Mouse (Mus musculus) C2C12 (cell line): Measurements from ENCODE around the gene Kpna6. TPM values are rescaled to one million over a fixed set of nuclear protein-coding genes. Genes with fewer than 3 reads are reported as not detected.
A peak's percentile ranks its signal among the peaks of the same experiment; 100 is the strongest.

Experiments
- H3K27me3 ChIP-seq: one replicate; pipeline ENCODE4 v1.6.1; 2011; ENCODE audit not compliant: control insufficient read depth, insufficient read depth, insufficient read length
- H3K36me3 ChIP-seq: one replicate; pipeline ENCODE4 v1.6.1; 2011; ENCODE audit not compliant: control insufficient read depth, insufficient read depth
- H3K4me3 ChIP-seq: one replicate; pipeline ENCODE4 v1.5.1; 2011; ENCODE audit warnings: mild to moderate bottlenecking, control low read depth; ENCODE audit not compliant: poor library complexity, insufficient read depth, severe bottlenecking
- H3K79me2 ChIP-seq: one replicate; pipeline ENCODE4 v1.6.1; 2011; ENCODE audit not compliant: control insufficient read depth, insufficient read depth
- H3K79me3 ChIP-seq: one replicate; pipeline ENCODE4 v1.6.1; 2011; ENCODE audit warnings: low read depth, control low read depth
- H3ac ChIP-seq: one replicate; pipeline ENCODE3; 2011; ENCODE audit warnings: low read depth; ENCODE audit not compliant: control insufficient read depth, insufficient read length
- CEBPB ChIP-seq: IDR thresholded peaks from one replicate; pipeline ENCODE4 v1.6.1; 2011; ENCODE audit warnings: low read depth, mild to moderate bottlenecking, control low read depth, moderate library complexity
- CTCF ChIP-seq: IDR thresholded peaks from one replicate; pipeline ENCODE4 v1.5.1; 2011; ENCODE audit not compliant: control insufficient read depth, insufficient read depth, insufficient read length
- FOSL1 ChIP-seq: IDR thresholded peaks from one replicate; pipeline ENCODE4 v1.8.0; 2011; ENCODE audit warnings: mild to moderate bottlenecking, low read length; ENCODE audit not compliant: poor library complexity, insufficient read depth, severe bottlenecking
- MAX ChIP-seq: IDR thresholded peaks from one replicate; pipeline ENCODE4 v1.6.1; 2011; ENCODE audit warnings: mild to moderate bottlenecking, control low read depth
- MYOD1 ChIP-seq: IDR thresholded peaks from one replicate; pipeline ENCODE4 v1.6.1; 2011; ENCODE audit warnings: low read depth; ENCODE audit not compliant: control insufficient read depth, insufficient read length
- MYOG ChIP-seq: IDR thresholded peaks from one replicate; pipeline ENCODE4 v1.6.1; 2011; ENCODE audit not compliant: control insufficient read depth, insufficient read length; ENCODE audit errors: extremely low read depth
- USF1 ChIP-seq: IDR thresholded peaks from one replicate; pipeline ENCODE4 v1.6.1; 2011; ENCODE audit warnings: low read depth, mild to moderate bottlenecking, control low read depth, moderate library complexity
- polyA plus RNA-seq: library from polyadenylated mRNA; unstranded; fragments of >200 nt; fragmentation: generic; extraction: Trizol; gene quantifications from one replicate; pipeline ENCODE4 v1.2.1, GENCODE M21; 2012; ENCODE audit warnings: missing spikeins

The Kpna6 gene
- polyA plus RNA-seq, 1 experiment = 23.9 TPM

GRCm38 (mm10) chr4:129618786-129619691, 53.5 kb downstream of the Kpna6 start, which contains the start of gene Iqcc:
TSS of gene Iqcc (minus strand) at chr4:129619099.
- Histone ChIP-seq H3K27me3 (no peaks in the 10 kb centered on the region), H3K4me3 (peak within 1 kb of the TSS; percentile 63), H3K79me2 (peaks cover 8% of the 10 kb centered on the region), H3ac (peak within 1 kb of the TSS; percentile 72), H3K36me3 (peaks cover 12% of the 10 kb centered on the region), H3K79me3 (peaks cover 4% of the 10 kb centered on the region)
- TF ChIP-seq CTCF = no peak
- TF ChIP-seq MYOD1 = peak; percentile 8
- no peak for TF ChIP-seq MAX
- TF ChIP-seq MYOG = no peak

DNA sequence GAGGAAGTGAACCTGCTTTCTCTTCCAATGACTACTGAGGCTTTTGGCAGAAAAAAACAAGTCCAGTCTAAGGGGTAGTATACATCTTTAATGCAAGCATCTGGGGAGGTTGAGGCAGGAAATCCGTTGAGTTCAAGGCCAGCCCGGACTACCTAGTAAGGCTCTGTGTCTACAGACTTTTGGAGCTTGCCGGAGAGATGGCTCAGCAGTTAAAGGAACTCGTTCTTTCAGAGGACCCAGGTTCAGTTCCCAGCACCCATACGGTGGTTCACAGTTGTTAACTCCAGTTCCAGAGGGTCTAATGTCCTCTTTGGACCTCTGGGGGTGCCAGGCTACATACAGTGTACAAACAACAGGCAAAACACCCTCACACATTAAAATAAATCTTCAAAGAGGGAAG, 54.5 kb downstream of the Kpna6 start:
- H3K79me2 ChIP-seq = peaks cover 8% of the 10 kb centered on the region
- no peak for TF ChIP-seq MYOD1
- TF ChIP-seq MAX = no peak
- no peak for TF ChIP-seq CEBPB
- TF ChIP-seq MYOG = no peak
- no peak for TF ChIP-seq CTCF
- no peak for TF ChIP-seq FOSL1
- TF ChIP-seq USF1 = no peak
- H3ac ChIP-seq = no peak overlapping the region
- no peaks in the 10 kb centered on the region for H3K27me3 ChIP-seq
- peaks cover 12% of the 10 kb centered on the region for H3K36me3 ChIP-seq
- H3K79me3 ChIP-seq = peaks cover 4% of the 10 kb centered on the region
- peak overlapping the region; percentile 63 for H3K4me3 ChIP-seq

GRCm38 (mm10) chr4:129617121-129617641, 55.4 kb downstream of the Kpna6 start:
- Histone ChIP-seq H3ac (no peak overlapping the region), H3K36me3 (peaks cover 12% of the 10 kb centered on the region), H3K79me3 (peaks cover 4% of the 10 kb centered on the region), H3K79me2 (peaks cover 8% of the 10 kb centered on the region), H3K27me3 (no peaks in the 10 kb centered on the region), H3K4me3 (no peak overlapping the region)
- no peak for TF ChIP-seq FOSL1
- TF ChIP-seq MYOD1 = no peak
- TF ChIP-seq CTCF = no peak
- no peak for TF ChIP-seq MYOG
- no peak for TF ChIP-seq CEBPB
- TF ChIP-seq USF1 = no peak
- no peak for TF ChIP-seq MAX

GRCm38 (mm10) chr4:129616631-129617030, 55.9 kb downstream of the Kpna6 start:
- TF ChIP-seq FOSL1 (no peak), CEBPB (no peak), MAX (no peak), USF1 (no peak), CTCF (no peak), MYOG (no peak), MYOD1 (no peak)
- Histone ChIP-seq H3ac (no peak overlapping the region), H3K79me3 (peaks cover 4% of the 10 kb centered on the region), H3K79me2 (peaks cover 8% of the 10 kb centered on the region), H3K27me3 (no peaks in the 10 kb centered on the region), H3K36me3 (peaks cover 12% of the 10 kb centered on the region), H3K4me3 (no peak overlapping the region)

DNA sequence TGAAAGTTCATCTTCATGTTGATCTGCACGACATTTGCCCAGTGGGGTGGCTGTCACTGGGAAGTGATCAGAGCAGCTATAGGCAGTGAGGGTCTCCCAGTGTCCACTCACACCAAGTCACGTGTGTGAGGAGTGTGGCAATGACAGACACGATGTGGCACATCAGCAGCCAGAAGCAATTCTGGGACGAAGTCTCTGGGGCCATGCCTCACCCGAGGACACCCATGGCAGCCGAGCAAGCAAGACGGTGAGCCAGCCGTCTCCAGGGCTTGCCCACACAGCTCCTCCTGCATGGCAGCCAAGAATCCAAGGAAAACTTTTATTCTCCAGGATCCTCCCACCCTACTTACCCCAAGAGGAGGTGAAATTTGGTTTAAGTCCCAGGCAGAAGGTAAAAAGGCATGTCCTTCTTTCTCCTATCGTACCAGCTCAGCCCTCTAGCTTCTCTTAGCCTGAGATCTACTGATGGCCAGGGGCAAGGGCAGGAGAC, 56.7 kb downstream of the Kpna6 start:
- TF ChIP-seq USF1 (no peak), CTCF (no peak), MYOD1 (no peak), MYOG (no peak), FOSL1 (no peak)
- Histone ChIP-seq H3K79me3 (peaks cover 4% of the 10 kb centered on the region), H3K36me3 (peaks cover 12% of the 10 kb centered on the region), H3K4me3 (no peak overlapping the region), H3K27me3 (no peaks in the 10 kb centered on the region), H3K79me2 (peaks cover 8% of the 10 kb centered on the region), H3ac (no peak overlapping the region)

GRCm38 (mm10) chr4:129614093-129614492, 58.5 kb downstream of the Kpna6 start, which contains the start of gene Dcdc2b:
TSS of gene Dcdc2b (minus strand) at chr4:129614257.
- TF ChIP-seq CEBPB = no peak
- TF ChIP-seq MAX = no peak
- no peak for TF ChIP-seq CTCF
- no peak for TF ChIP-seq MYOD1
- no peak for TF ChIP-seq MYOG
- TF ChIP-seq USF1 = no peak
- no peak for TF ChIP-seq FOSL1
- Histone ChIP-seq H3K4me3 (no peak within 1 kb of the TSS), H3ac (no peak within 1 kb of the TSS), H3K27me3 (no peaks in the 10 kb centered on the region), H3K79me2 (peaks cover 8% of the 10 kb centered on the region), H3K79me3 (peaks cover 4% of the 10 kb centered on the region), H3K36me3 (peaks cover 14% of the 10 kb centered on the region)
